Mouse (Mus musculus) hindlimb bud, embryonic 11.5 days (tissue): ENCODE results near the gene Rassf1.
"Not testable (repeated sequence)": the region's sequence is repeated elsewhere in the genome, so short reads cannot be mapped to it uniquely, and the experiment has no call there.

ENCODE experiments used
- DNase-seq: peaks from one replicate; pipeline ENCODE4 v3.0.0-alpha.2; 2012; ENCODE audit warnings: low read depth, low spot score; ENCODE audit errors: extremely low spot score

Rassf1 gene

GRCm38 (mm10) chr9:107555701-107556100, 4.3 kb downstream of the Rassf1 start:
- DNase-seq, result no peak

DNA sequence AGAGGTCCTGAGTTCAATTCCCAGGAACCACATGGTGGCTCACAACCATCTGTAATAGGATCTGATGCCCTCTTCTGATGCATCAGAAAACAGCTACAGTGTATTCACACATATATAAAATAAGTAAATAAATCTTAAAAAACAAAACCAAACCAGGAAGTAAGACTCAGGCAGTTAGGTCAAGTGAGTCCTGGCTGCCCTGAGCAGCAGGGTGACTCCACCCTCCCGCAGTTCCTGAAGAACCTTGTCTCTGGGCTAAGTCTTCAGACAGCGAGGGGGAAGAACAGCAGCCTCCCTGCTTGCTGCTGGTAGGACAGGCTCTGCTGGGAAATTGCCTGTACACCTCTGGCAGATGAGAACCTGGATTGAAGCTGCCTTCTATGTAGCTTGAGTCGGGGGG, 5.0 kb downstream of the Rassf1 start:
- DNase-seq, result no peak

DNA sequence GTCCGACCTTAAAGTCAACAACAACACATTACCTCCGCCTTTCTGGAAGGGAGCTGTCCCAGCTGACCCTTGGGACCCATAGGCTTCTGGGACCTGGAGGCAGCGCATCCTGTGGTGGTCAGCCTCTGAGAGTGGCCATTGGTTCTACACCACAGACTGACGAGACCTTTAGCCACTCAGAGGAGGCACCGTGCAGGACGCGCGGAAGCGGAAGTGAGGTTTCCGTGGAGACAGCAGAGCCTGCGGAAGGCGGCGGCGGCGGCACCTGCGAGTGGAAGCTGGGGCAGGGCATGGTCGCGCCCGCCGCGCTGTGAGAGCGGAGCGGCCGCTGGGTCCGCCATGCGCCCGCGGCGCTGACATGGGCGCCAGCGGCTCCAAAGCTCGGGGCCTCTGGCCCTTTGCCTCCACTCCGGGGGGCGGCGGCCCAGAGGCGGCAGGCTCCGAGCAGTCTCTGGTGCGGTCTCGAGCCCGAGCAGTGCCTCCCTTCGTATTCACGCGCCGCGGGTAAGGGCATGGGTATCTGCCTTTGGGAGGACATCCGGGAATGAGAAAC, 11.8 kb downstream of the Rassf1 start, which contains the start of gene Tusc2:
TSS of gene Tusc2 (plus strand) at position 227 of the 553 bp plus-strand sequence.
- no peak for DNase-seq

- DNase-seq, result not testable (repeated sequence)
These were observed 14.2 kb downstream of the Rassf1 start for GRCm38 (mm10) chr9:107565556-107565955.

DNA sequence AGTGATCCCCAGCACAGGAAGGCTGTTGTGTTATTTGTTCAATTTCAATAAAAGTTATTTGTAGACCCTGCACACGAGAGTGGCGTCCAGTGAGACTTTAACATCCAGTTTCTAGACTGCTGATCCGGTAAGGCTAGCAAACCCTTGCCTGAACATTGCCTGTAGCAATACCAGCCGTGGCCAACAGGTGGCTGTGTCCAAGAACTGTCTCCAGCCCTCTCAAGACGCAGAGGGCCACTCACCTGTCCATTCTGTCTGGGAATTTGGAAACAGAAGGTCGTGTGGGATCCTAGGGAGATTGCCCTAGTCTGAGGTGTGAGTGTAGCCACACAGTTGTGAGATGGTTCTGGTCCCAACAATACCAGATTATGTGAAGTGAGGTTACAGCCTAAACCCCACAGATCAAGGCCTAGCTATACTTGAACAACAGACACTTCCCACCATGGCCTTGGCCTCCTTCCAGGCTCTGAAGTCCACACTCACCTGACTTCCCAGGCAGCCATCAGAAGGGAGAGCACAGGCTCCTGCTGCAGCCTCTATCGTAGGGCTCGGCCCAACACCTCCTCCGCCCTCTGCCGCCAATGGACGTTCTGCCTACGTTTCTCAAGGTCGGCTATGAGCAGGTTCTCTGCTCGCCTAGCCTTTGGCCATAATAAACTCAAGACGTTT, 14.8 kb downstream of the Rassf1 start:
- DNase-seq, result no peak

DNA sequence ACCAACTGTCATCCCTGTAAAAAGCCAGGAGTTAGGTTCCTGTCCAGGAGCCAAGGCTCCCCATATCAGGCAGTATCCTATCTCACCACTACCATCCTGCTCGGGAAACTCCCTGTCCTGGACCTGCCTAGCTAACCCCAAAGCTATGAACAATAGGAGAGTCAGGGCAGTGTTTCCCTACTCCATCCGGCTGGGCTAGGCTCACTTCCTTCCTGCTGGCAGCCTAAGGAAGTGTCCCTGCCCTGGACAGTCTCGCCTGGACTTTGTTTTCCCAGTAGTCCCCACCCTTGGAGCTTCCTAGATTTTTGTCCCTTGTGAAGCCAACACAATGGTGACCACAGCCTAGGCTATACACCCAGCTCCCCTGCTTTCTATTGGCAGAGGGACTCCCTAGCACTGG, 15.5 kb downstream of the Rassf1 start:
- no peak for DNase-seq

GRCm38 (mm10) chr9:107567702-107568319, 16.5 kb downstream of the Rassf1 start, which contains the start of gene Hyal2:
Hyal2 (plus strand) TSS chr9:107567945.
- DNase-seq, result no peak

- DNase-seq, result no peak
These were observed 17.2 kb downstream of the Rassf1 start for GRCm38 (mm10) chr9:107568331-107569261.

GRCm38 (mm10) chr9:107569270-107569669, 17.9 kb downstream of the Rassf1 start:
- DNase-seq, result no peak

- DNase-seq, result no peak
These were observed 18.7 kb downstream of the Rassf1 start for GRCm38 (mm10) chr9:107570016-107570415.

- no peak for DNase-seq
These were observed 19.5 kb downstream of the Rassf1 start for GRCm38 (mm10) chr9:107570845-107571244.

DNA sequence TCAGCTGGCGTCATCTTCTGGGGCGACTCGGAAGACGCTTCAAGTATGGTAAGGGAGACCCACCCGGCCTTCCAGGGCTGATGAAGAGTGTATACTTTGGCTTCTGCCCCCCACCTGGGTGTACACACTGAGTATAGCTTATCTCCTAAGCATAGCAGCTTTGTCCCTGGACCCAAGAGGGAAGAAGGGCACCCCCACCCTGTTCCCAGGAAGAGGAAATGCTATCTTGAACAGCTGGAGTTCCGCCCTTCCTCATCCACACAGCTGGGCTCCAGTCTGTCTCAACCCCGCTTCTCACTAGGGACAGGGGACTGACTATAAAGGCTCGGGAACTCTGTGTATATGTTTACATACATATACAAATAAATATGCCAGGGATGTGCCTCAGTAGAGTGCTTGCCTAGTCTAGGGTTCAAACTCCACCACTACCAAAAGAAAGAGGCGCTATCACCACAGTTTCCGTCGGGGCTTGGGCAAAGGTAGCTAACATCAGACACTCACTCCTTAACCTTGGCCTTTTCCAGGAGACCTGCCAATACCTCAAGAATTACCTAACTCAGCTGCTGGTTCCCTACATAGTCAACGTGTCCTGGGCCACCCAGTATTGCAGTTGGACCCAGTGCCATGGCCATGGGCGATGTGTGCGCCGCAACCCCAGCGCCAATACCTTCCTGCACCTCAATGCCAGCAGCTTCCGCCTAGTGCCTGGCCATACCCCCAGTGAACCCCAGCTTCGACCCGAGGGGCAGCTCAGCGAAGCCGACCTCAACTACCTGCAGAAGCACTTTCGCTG, 20.4 kb downstream of the Rassf1 start:
- no peak for DNase-seq

GRCm38 (mm10) chr9:107572327-107572662, 20.9 kb downstream of the Rassf1 start:
- no peak for DNase-seq

- not testable (repeated sequence) for DNase-seq
These were observed 22.4 kb downstream of the Rassf1 start for GRCm38 (mm10) chr9:107573774-107574173.

- no peak for DNase-seq
These were observed 24.4 kb downstream of the Rassf1 start for GRCm38 (mm10) chr9:107575579-107576356.

DNA sequence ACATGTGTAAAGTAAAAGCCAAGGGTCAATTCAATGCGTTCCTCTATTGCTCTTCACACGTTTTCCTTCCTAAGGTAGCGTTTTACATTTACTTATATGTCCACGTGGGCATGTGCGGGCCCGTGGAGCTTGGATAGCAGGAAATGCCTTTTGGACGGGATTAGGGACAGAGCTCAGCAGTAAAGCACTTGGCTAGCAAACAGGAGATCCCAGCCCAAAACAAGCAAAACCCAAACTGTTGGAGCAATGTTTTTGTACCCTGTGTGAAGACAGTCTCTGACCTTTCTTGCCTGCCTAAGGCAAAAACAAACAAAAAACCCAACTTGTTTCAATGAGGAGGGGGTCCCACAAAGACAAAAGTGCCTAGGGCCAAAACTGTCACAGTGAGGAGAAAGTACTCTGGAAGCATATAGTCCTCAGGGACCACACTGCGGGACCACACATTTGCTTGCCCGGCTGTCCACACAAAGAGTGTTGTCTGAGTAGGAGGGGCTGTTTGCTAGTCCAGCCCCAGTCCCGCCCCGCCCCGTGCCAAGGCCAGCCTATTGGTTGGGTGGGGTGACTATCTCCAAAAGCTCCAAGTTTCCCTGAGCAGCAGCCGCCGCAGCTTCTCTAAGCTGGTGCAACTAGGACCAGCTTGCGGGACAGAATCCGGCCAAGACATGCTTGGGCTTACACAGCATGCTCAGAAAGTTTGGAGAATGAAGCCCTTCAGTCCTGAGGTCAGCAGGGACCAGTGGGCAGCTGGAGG, 25.2 kb downstream of the Rassf1 start, which contains the start of gene Hyal1:
TSS of gene Hyal1 (plus strand) at position 571 of the 751 bp plus-strand sequence.
- no peak for DNase-seq

DNA sequence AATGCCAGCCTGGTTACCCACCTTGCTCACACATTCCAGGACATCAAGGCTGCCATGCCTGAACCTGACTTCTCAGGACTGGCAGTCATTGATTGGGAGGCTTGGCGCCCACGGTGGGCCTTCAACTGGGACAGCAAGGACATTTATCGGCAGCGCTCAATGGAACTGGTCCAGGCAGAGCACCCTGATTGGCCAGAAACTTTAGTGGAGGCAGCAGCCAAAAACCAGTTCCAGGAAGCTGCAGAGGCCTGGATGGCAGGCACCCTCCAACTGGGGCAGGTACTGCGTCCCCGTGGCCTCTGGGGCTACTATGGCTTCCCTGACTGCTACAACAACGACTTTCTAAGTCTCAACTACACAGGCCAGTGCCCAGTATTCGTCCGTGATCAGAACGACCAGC, 26.5 kb downstream of the Rassf1 start:
- DNase-seq, result no peak

- DNase-seq, result no peak
These were observed 27.2 kb downstream of the Rassf1 start, which contains the start of gene Naa80 for GRCm38 (mm10) chr9:107578587-107578986. Naa80 (plus strand) TSS chr9:107578887.
